In genomic region chr2:149739886-149740285, GRCm38 (mm10) we compare ENCODE assay signal across 11 mouse cellular contexts.
A peak's percentile ranks its signal among the peaks of the same experiment; 100 is the strongest.
DNase-seq lines count a peak whose midpoint lies in the region; ATAC-seq lines count a peak whose summit lies in the region.
"Had no signal": no experiment of that assay in that cellular context is flagged by ENCODE, and none has a peak within 500 bp of the region (broad histone marks: within the 10 kb centered on the region; RNA-seq: fewer than 3 reads in every experiment).

No protein-coding gene starts in this region.

- 82% methylated on average over 2 of the region's 2 CpGs for WGBS in forebrain, embryonic 13.5 days
- 86% methylated on average over 2 of the region's 2 CpGs for WGBS in forebrain, embryonic 11.5 days

- peaks cover 3% of the 10 kb centered on the region; the same call in 1 of the 2 replicates for H3K4me1 ChIP-seq in forebrain, embryonic 13.5 days
- no peaks in the 10 kb centered on the region for H3K4me1 ChIP-seq in forebrain, embryonic 11.5 days (replicated peaks; ENCODE audit: control insufficient read depth, insufficient read depth, low read length)

- H3K9ac ChIP-seq in forebrain, embryonic 13.5 days = no peak overlapping the region
- no peak overlapping the region for H3K9ac ChIP-seq in forebrain, embryonic 11.5 days (ENCODE audit: low read length)
- H3K9ac ChIP-seq: liver, embryonic 14.5 days had no signal

- no peak overlapping the region for H3K27ac ChIP-seq in forebrain, embryonic 13.5 days
- H3K27ac ChIP-seq in forebrain, embryonic 11.5 days (ENCODE audit: low read depth, low read length) = no peak overlapping the region
- H3K27ac ChIP-seq: layer of hippocampus, adult 2 months; liver, embryonic 14.5 days had no signal

- no peak overlapping the region for H3K4me2 ChIP-seq in forebrain, embryonic 13.5 days
- no peak overlapping the region for H3K4me2 ChIP-seq in forebrain, embryonic 11.5 days (ENCODE audit: low read depth, low read length, severe bottlenecking)

- ATAC-seq in forebrain, embryonic 13.5 days = peak; percentile 85
- ATAC-seq in forebrain, embryonic 11.5 days (replicated peaks; ENCODE audit: low FRiP score) = no peak
- ATAC-seq: Patski had no signal

- no peak for DNase-seq in forebrain, embryonic 11.5 days (ENCODE audit: low spot score)
- peak; percentile 5 for DNase-seq in right cerebral cortex, adult 18-20 months
- no peak for DNase-seq in right cerebral cortex, postnatal 36 days (ENCODE audit: low spot score in 2 of 2)
- peak; percentile 34 to 45 for DNase-seq in layer of hippocampus, postnatal 10 days (ENCODE audit: low spot score in 2 of 2)
- no peak for DNase-seq in spleen, postnatal 10 days (ENCODE audit: low spot score in 2 of 2)
- no peak for DNase-seq in gastrocnemius, postnatal 10 days
- DNase-seq in thymus, postnatal 10 days (ENCODE audit: low spot score in 2 of 2) = no peak

- H3K9me3 ChIP-seq in forebrain, embryonic 13.5 days (replicated peaks) = no peaks in the 10 kb centered on the region
- H3K9me3 ChIP-seq in forebrain, embryonic 11.5 days (ENCODE audit: control insufficient read depth, low read length) = no peaks in the 10 kb centered on the region

- no peaks in the 10 kb centered on the region for H3K27me3 ChIP-seq in forebrain, embryonic 13.5 days
- H3K27me3 ChIP-seq in forebrain, embryonic 11.5 days (ENCODE audit: control insufficient read depth, insufficient read depth, low read length) = no peaks in the 10 kb centered on the region
- H3K27me3 ChIP-seq: Patski had no signal

- no peak overlapping the region for H3K4me3 ChIP-seq in forebrain, embryonic 13.5 days
- H3K4me3 ChIP-seq in forebrain, embryonic 11.5 days (ENCODE audit: low read depth, low read length) = no peak overlapping the region
- H3K4me3 ChIP-seq: layer of hippocampus, adult 2 months had no signal

- H3K36me3 ChIP-seq in forebrain, embryonic 13.5 days (ENCODE audit: poor library complexity, severe bottlenecking) = no peaks in the 10 kb centered on the region
- no peaks in the 10 kb centered on the region for H3K36me3 ChIP-seq in forebrain, embryonic 11.5 days (ENCODE audit: control insufficient read depth, insufficient read depth, low read length)

Comparison
In these comparisons a context has a peak if more than half of its experiments do, and no peak if none do; other contexts are left out.
1. DNase-seq: peak in right cerebral cortex, adult 18-20 months (single experiment) and layer of hippocampus, postnatal 10 days (2 of 2); none in forebrain, embryonic 11.5 days (single experiment), right cerebral cortex, postnatal 36 days (0 of 2), spleen, postnatal 10 days (0 of 2), gastrocnemius, postnatal 10 days (single experiment) and thymus, postnatal 10 days (0 of 2).